Mouse (Mus musculus): ENCODE results near the gene Swt1.

- no peak for TF ChIP-seq CTCF (IDR thresholded peaks at IDR 0.05; ENCODE audit: control insufficient read depth, insufficient read depth, insufficient read length)
- no peak for TF ChIP-seq MAX (IDR thresholded peaks at IDR 0.05)
- TF ChIP-seq FOSL1 (IDR thresholded peaks at IDR 0.05; ENCODE audit: insufficient read depth, low read length, poor library complexity, severe bottlenecking) = no peak
- no peak for TF ChIP-seq MYOD1 (IDR thresholded peaks at IDR 0.05; ENCODE audit: control insufficient read depth, insufficient read length, low read depth)
- TF ChIP-seq USF1 (IDR thresholded peaks at IDR 0.05; ENCODE audit: low read depth) = no peak
- TF ChIP-seq MYOG (IDR thresholded peaks at IDR 0.05; ENCODE audit: control insufficient read depth, extremely low read depth, insufficient read length) = no peak
Observed at GRCm38 (mm10) chr1:151370573-151370972, 57.7 kb downstream of the Swt1 start.

Data from C2C12 (cell line).